Mouse (Mus musculus) testis, adult 2 months (tissue): ENCODE data around the gene Slc24a3.

ENCODE experiments used
- CTCF ChIP-seq: fragments of 200-500 bp; IDR thresholded peaks from 2 replicates; pipeline ENCODE4 v1.5.1; 2012; ENCODE audit warnings: low read depth, mild to moderate bottlenecking, inconsistent platforms, low read length, moderate library complexity; ENCODE audit not compliant: control insufficient read depth, insufficient read depth, insufficient replicate concordance
- POLR2A ChIP-seq: fragments of 200-500 bp; IDR thresholded peaks from 2 replicates; pipeline ENCODE4 v1.6.1; 2012; ENCODE audit warnings: low read depth, mild to moderate bottlenecking, inconsistent platforms, low read length, moderate library complexity; ENCODE audit not compliant: control insufficient read depth

GRCm38 (mm10) chr2:145296906-145297305 lies 129.4 kb downstream of the Slc24a3 start:
- TF ChIP-seq POLR2A (no peak), CTCF (no peak)
